Mouse (Mus musculus) hindbrain, embryonic 11.5 days (tissue): ENCODE data around the gene Igflr1. TPM values are rescaled to one million over a fixed set of nuclear protein-coding genes. Genes with fewer than 3 reads are reported as not detected.

ENCODE experiments used
- ATAC-seq: fragments of 200-750 bp; cut with Nextera tagmentation; 2 replicates; pipeline ENCODE4 v1.8.0; 2017; ENCODE audit warnings: mild to moderate bottlenecking, moderate TSS enrichment, moderate library complexity; ENCODE audit not compliant: low FRiP score
- DNase-seq: peaks from one replicate; pipeline ENCODE4 v3.0.0-alpha.2; 2015; ENCODE audit warnings: low spot score
- H3K27ac ChIP-seq: fragments of 300-500 bp; sonication (generic); 2 replicates; pipeline ENCODE4 v1.5.1; 2014; ENCODE audit warnings: mild to moderate bottlenecking, low read depth, low read length
- H3K27me3 ChIP-seq: fragments of 300-500 bp; sonication (generic); 2 replicates; pipeline ENCODE4 v1.6.1; 2014; ENCODE audit warnings: mild to moderate bottlenecking, low read length, moderate library complexity, mixed read lengths; ENCODE audit not compliant: control insufficient read depth, insufficient read depth
- H3K36me3 ChIP-seq: fragments of 300-500 bp; sonication (generic); 2 replicates; pipeline ENCODE4 v1.6.1; 2014; ENCODE audit warnings: mild to moderate bottlenecking, low read length, moderate library complexity, mixed read lengths; ENCODE audit not compliant: control insufficient read depth, insufficient read depth
- H3K4me1 ChIP-seq: fragments of 300-500 bp; sonication (generic); replicated peaks from 2 replicates; pipeline ENCODE4 v1.6.1; 2014; ENCODE audit warnings: low read length, mixed read lengths; ENCODE audit not compliant: control insufficient read depth, insufficient read depth
- H3K4me2 ChIP-seq: fragments of 300-500 bp; sonication (generic); replicated peaks from 2 replicates; pipeline ENCODE4 v1.6.1; 2014; ENCODE audit warnings: mild to moderate bottlenecking, low read depth, low read length
- H3K4me3 ChIP-seq: fragments of 300-500 bp; sonication (generic); 2 replicates; pipeline ENCODE4 v1.5.1; 2014; ENCODE audit warnings: low read depth, low read length
- H3K9ac ChIP-seq: fragments of 300-500 bp; sonication (generic); 2 replicates; pipeline ENCODE4 v1.6.1; 2014; ENCODE audit warnings: low read depth, low read length
- H3K9me3 ChIP-seq: fragments of 300-500 bp; sonication (generic); 2 replicates; pipeline ENCODE4 v1.6.1; 2016; ENCODE audit warnings: low read length; ENCODE audit not compliant: control insufficient read depth
- WGBS: fragments of 180-500 bp; shearing (Covaris S2); extraction: QIAGEN DNeasy Blood & Tissue Kit; methylation state at CpG from one replicate; pipeline ENCODE4 v1.1.7; 2014; 5-methylcytosine and 5-hydroxymethylcytosine counted together
- polyA plus RNA-seq: library from polyadenylated mRNA; unstranded; fragments of >200 nt; fragmentation: Nextera tagmentation; extraction: Ambion mirVana; gene quantifications from 2 replicates; pipeline ENCODE4 v1.2.1, GENCODE M21; 2014

The Igflr1 gene
- polyA plus RNA-seq, 1 experiment from 2014 or later: 3.6 TPM

DNA sequence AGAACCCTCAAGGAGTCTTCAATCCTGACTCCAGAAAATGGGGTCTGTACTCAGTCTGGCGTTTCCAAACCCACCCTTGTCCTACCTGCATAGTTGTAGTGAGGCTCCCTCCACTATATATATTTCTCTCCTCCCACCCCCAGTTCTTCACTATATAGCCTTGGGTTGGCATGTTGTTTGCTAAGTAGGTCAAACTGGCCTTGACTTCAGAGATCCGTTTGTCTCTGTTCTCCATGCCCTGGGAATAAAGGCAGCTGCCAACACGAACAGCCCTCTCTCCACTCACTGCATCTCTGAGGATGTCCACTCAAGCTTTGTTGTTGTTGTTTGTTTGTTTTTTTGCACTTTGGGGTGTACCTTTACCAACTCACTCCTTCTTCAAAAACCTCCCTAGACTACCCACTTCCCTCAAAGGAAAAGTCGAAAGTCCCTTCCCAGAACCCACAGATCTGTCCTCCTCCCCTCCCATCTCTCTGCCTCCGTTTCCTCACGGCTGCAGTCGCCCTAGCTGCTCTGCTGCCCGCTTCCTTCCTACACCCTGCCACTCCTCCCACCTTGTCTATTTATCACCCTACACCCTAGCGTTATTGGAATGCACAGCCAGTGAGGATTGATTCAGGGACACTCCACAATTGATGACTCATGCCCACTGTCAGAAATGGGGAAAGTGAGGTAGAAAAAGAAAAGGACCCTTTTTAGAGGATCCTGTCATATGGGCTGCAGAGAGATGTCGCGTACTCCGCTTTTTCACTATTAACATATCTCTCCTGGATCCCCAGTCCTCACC lies 6.4 kb upstream of the Igflr1 start:
- Histone ChIP-seq H3K4me2 (peak overlapping the region; percentile 68), H3K27ac (no peak overlapping the region)
- 19% methylated on average over 12 of the region's 12 CpGs for WGBS

GRCm38 (mm10) chr7:30559443-30559954 lies 5.7 kb upstream of the Igflr1 start, which contains the start of gene Lin37:
Lin37 (minus strand) TSS chr7:30559838.
- no peaks in the 10 kb centered on the region; the same call in 1 of the 2 replicates for H3K4me1 ChIP-seq
- peak; percentile 86 for ATAC-seq
- peak within 1 kb of the TSS; percentile 68 for H3K4me2 ChIP-seq
- WGBS: under 1% methylated on average over 20 of the region's 20 CpGs
- H3K9me3 ChIP-seq: no peaks in the 10 kb centered on the region
- H3K9ac ChIP-seq: peak within 1 kb of the TSS; percentile 40
- no peak within 1 kb of the TSS for H3K27ac ChIP-seq
- H3K27me3 ChIP-seq: no peaks in the 10 kb centered on the region
- peak within 1 kb of the TSS; percentile 38 for H3K4me3 ChIP-seq
- H3K36me3 ChIP-seq: 0 out of 2 replicates have a peak, but pooled peaks cover 5% of the 10 kb centered on the region
- DNase-seq: peak; percentile 94

More for the DNA sequence above, 6.4 kb upstream of the Igflr1 start:
- ATAC-seq (peak; percentile 3), DNase-seq (no peak)
- no peaks in the 10 kb centered on the region for H3K27me3 ChIP-seq
- peak overlapping the region; percentile 38 for H3K4me3 ChIP-seq
- H3K4me1 ChIP-seq: no peaks in the 10 kb centered on the region; the same call in 1 of the 2 replicates
- H3K36me3 ChIP-seq: 0 out of 2 replicates have a peak, but pooled peaks cover 5% of the 10 kb centered on the region
- H3K9ac ChIP-seq: peak overlapping the region; percentile 40
- no peaks in the 10 kb centered on the region for H3K9me3 ChIP-seq

DNA sequence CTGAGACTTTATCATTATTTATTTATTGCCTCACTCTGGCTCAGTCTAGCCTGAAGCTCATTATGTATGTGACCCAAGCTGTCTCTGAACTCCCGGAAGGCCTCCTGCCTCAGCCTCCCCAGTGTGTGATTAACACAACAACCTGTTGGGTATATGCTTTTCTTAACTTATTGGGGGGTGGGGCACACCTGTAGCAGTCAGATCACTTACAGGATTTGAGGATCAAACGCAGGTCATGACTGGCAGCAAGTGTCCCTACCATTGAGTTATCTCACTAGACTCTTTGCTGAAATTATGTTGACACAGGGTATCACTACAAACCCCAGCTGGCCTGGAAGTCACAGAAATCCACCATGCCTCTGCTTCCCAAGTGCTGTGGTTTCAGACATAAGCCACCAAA lies 4.9 kb upstream of the Igflr1 start:
- no peak overlapping the region for H3K9ac ChIP-seq
- ATAC-seq (no peak), DNase-seq (no peak)
- no peak overlapping the region for H3K4me3 ChIP-seq
- H3K27me3 ChIP-seq: no peaks in the 10 kb centered on the region
- H3K36me3 ChIP-seq: 0 out of 2 replicates have a peak, but pooled peaks cover 5% of the 10 kb centered on the region
- H3K9me3 ChIP-seq: no peaks in the 10 kb centered on the region
- 65% methylated on average over 2 of the region's 2 CpGs for WGBS
- no peak overlapping the region for H3K4me2 ChIP-seq
- H3K27ac ChIP-seq: no peak overlapping the region
- H3K4me1 ChIP-seq: no peaks in the 10 kb centered on the region; the same call in 1 of the 2 replicates

DNA sequence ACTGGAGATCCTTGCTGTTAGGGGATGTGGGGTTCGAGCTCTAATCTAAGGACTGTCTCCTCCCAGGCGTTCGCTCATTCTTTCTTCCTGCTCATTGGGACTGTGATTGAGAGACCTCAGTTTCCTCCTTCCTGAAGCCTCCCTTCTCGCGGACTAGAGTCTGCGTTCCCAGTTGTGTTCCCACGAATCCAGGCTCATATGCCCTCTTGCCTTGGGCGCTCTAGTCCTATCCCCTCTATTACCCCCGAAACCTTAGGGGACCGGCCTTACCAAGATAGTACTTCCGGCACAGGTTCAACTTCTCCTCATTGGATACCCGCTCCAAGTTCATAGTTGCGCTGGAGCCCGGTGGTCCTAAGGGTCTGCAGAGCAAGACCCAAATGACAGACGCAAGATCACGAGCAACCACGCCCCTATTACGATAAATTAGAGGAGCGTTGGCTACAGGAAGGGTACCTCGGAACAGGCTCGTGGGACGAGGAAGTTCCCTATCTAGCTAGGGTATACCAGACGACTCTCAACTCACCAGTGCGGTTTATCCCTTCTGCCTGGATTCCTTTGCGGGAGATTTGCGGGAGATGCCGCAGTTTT lies 2.6 kb upstream of the Igflr1 start:
- H3K4me2 ChIP-seq: peak overlapping the region; percentile 58
- 0 out of 2 replicates have a peak overlapping the region, but pooled peaks have one; percentile 37 for H3K27ac ChIP-seq
- no peaks in the 10 kb centered on the region; the same call in 1 of the 2 replicates for H3K4me1 ChIP-seq
- DNase-seq (peak; percentile 46), ATAC-seq (peak; percentile 24; the same call in 1 of the 2 replicates)
- no peaks in the 10 kb centered on the region for H3K9me3 ChIP-seq
- H3K27me3 ChIP-seq: no peaks in the 10 kb centered on the region
- 3% methylated on average over 27 of the region's 27 CpGs for WGBS
- H3K9ac ChIP-seq: peak overlapping the region; percentile 54
- H3K36me3 ChIP-seq: no peaks in the 10 kb centered on the region
- peak overlapping the region; percentile 76 for H3K4me3 ChIP-seq

GRCm38 (mm10) chr7:30563117-30563905 lies 1.9 kb upstream of the Igflr1 start, which contains the start of the genes U2af1l4, Gm49396 and Psenen:
U2af1l4 (plus strand) TSS chr7:30563301.
Gm49396 (plus strand) TSS chr7:30563344.
Psenen (minus strand) TSS chr7:30563627.
- ATAC-seq (peak; percentile 85), DNase-seq (peak; percentile 99)
- Histone ChIP-seq H3K27me3 (no peaks in the 10 kb centered on the region), H3K9ac (peak within 1 kb of the TSS; percentile 81), H3K27ac (peak within 1 kb of the TSS; percentile 89), H3K4me3 (peak within 1 kb of the TSS; percentile 76), H3K4me2 (peak within 1 kb of the TSS; percentile 59), H3K36me3 (no peaks in the 10 kb centered on the region), H3K4me1 (no peaks in the 10 kb centered on the region; the same call in 1 of the 2 replicates), H3K9me3 (no peaks in the 10 kb centered on the region)
- under 1% methylated on average over 45 of the region's 45 CpGs for WGBS

GRCm38 (mm10) chr7:30563906-30564280 lies 1.3 kb upstream of the Igflr1 start:
- no peak overlapping the region for H3K27ac ChIP-seq
- no peaks in the 10 kb centered on the region for H3K4me1 ChIP-seq
- WGBS: 23% methylated on average over 6 of the region's 6 CpGs
- peak overlapping the region; percentile 59 for H3K4me2 ChIP-seq
- no peaks in the 10 kb centered on the region for H3K9me3 ChIP-seq
- H3K9ac ChIP-seq: peak overlapping the region; percentile 29; the same call in 1 of the 2 replicates
- peak overlapping the region; percentile 76 for H3K4me3 ChIP-seq
- ATAC-seq (no peak), DNase-seq (no peak)
- no peaks in the 10 kb centered on the region for H3K36me3 ChIP-seq
- H3K27me3 ChIP-seq: no peaks in the 10 kb centered on the region

DNA sequence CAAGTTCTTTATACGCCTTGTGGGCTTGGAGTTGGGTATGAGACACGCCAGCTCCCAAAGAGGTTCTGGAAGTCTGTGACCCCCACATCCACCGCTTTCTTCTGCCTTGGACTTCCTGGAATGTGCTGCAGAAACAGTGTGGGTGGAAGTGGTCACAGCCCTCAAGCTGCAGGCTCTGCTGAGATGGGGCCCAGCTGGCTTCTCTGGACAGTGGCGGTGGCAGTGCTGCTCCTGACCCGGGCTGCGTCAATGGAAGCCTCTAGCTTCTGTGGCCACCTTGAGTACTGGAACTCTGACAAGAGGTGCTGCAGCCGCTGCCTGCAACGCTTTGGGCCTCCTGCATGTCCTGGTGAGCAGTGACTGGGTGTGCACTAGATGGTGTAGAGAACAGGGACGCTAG lies 806 bp downstream of the Igflr1 start:
- no peak overlapping the region for H3K9ac ChIP-seq
- DNase-seq (no peak), ATAC-seq (no peak)
- no peaks in the 10 kb centered on the region for H3K4me1 ChIP-seq
- no peaks in the 10 kb centered on the region for H3K9me3 ChIP-seq
- peaks cover 7% of the 10 kb centered on the region; the same call in 1 of the 2 replicates for H3K36me3 ChIP-seq
- no peak overlapping the region for H3K4me2 ChIP-seq
- no peak overlapping the region for H3K27ac ChIP-seq
- H3K27me3 ChIP-seq: no peaks in the 10 kb centered on the region
- H3K4me3 ChIP-seq: no peak overlapping the region
- WGBS: 91% methylated on average over 9 of the region's 9 CpGs

DNA sequence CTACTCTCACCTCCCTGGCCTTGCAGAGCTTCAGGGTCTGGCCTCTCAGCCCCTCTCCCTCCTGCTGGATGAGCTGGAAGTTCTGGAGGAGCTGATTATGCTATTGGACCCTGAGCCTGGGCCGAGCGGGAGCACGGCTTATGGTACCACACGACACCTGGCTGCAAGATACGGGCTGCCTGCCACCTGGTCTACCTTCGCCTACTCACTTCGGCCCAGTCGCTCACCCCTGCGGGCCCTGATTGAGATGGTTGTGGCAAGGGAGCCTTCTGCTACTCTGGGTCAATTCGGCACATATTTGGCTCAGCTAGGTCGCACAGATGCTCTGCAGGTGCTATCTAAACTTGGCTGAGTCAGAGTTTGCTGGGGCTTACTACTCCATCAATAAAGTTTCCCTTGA lies 2.3 kb downstream of the Igflr1 start:
- Histone ChIP-seq H3K27ac (no peak overlapping the region), H3K4me3 (no peak overlapping the region), H3K4me1 (no peaks in the 10 kb centered on the region), H3K9ac (no peak overlapping the region), H3K36me3 (peaks cover 8% of the 10 kb centered on the region), H3K27me3 (no peaks in the 10 kb centered on the region), H3K4me2 (no peak overlapping the region), H3K9me3 (no peaks in the 10 kb centered on the region)
- DNase-seq: no peak
- 88% methylated on average over 11 of the region's 11 CpGs for WGBS
- no peak for ATAC-seq
